Mouse (Mus musculus): ENCODE results near the gene Asap2. TPM values are rescaled to one million over a fixed set of nuclear protein-coding genes. Genes with fewer than 3 reads are reported as not detected.

The Asap2 gene
- polyA plus RNA-seq, 1 experiment from 2014 or later, result 8.4 TPM

GRCm38 (mm10) chr12:21301932-21302331 lies 311.7 kb downstream of the Asap2 start:
- H3K36me3 ChIP-seq, result peaks cover 92% of the 10 kb centered on the region
- H3K27ac ChIP-seq, result no peak overlapping the region

GRCm38 (mm10) chr12:21302361-21302783 lies 312.1 kb downstream of the Asap2 start:
- Histone ChIP-seq H3K27ac (no peak overlapping the region), H3K4me3 (no peak overlapping the region), H3K9me3 (no peaks in the 10 kb centered on the region), H3K36me3 (peaks cover 90% of the 10 kb centered on the region), H3K27me3 (ENCODE audit: insufficient read depth, poor library complexity, severe bottlenecking) (no peaks in the 10 kb centered on the region), H3K4me1 (no peaks in the 10 kb centered on the region)
- no peak for DNase-seq (ENCODE audit: low spot score)
- WGBS, result 82% methylated on average over 5 of the region's 5 CpGs

More at GRCm38 (mm10) chr12:21301932-21302331, 311.7 kb downstream of the Asap2 start:
- Histone ChIP-seq H3K27me3 (ENCODE audit: insufficient read depth, poor library complexity, severe bottlenecking) (no peaks in the 10 kb centered on the region), H3K9me3 (no peaks in the 10 kb centered on the region), H3K4me3 (no peak overlapping the region), H3K4me1 (no peaks in the 10 kb centered on the region)
- DNase-seq (ENCODE audit: low spot score), result no peak
- 87% methylated on average over 8 of the region's 8 CpGs for WGBS

- Histone ChIP-seq H3K4me1 (no peaks in the 10 kb centered on the region), H3K27ac (no peak overlapping the region), H3K36me3 (peaks cover 96% of the 10 kb centered on the region), H3K27me3 (ENCODE audit: insufficient read depth, poor library complexity, severe bottlenecking) (no peaks in the 10 kb centered on the region), H3K9me3 (no peaks in the 10 kb centered on the region), H3K4me3 (no peak overlapping the region)
- WGBS, result 94% methylated on average over 4 of the region's 4 CpGs
- DNase-seq (ENCODE audit: low spot score), result no peak
These were observed 315.5 kb downstream of the Asap2 start for GRCm38 (mm10) chr12:21305741-21306140.

- Histone ChIP-seq H3K4me3 (no peak overlapping the region), H3K9me3 (no peaks in the 10 kb centered on the region), H3K36me3 (peaks cover 95% of the 10 kb centered on the region), H3K4me1 (no peaks in the 10 kb centered on the region), H3K27me3 (ENCODE audit: insufficient read depth, poor library complexity, severe bottlenecking) (no peaks in the 10 kb centered on the region), H3K27ac (no peak overlapping the region)
- no peak for DNase-seq (ENCODE audit: low spot score)
- 85% methylated on average over 4 of the region's 4 CpGs for WGBS
These were observed 316.5 kb downstream of the Asap2 start for GRCm38 (mm10) chr12:21306721-21307120.

GRCm38 (mm10) chr12:21312201-21312600 lies 321.9 kb downstream of the Asap2 start:
- 92% methylated on average over 5 of the region's 5 CpGs for WGBS
- DNase-seq (ENCODE audit: low spot score), result no peak
- Histone ChIP-seq H3K36me3 (peaks cover 82% of the 10 kb centered on the region), H3K4me1 (peaks cover 4% of the 10 kb centered on the region), H3K9me3 (no peaks in the 10 kb centered on the region), H3K4me3 (no peak overlapping the region), H3K27me3 (ENCODE audit: insufficient read depth, poor library complexity, severe bottlenecking) (no peaks in the 10 kb centered on the region), H3K27ac (no peak overlapping the region)

GRCm38 (mm10) chr12:21315923-21316868 lies 325.9 kb downstream of the Asap2 start, which contains the start of gene Iah1:
Gene Iah1, plus strand, starts transcription at chr12:21316389.
- H3K9me3 ChIP-seq, result no peaks in the 10 kb centered on the region
- H3K4me3 ChIP-seq, result peak within 1 kb of the TSS; percentile 88
- peak; percentile 93 for DNase-seq (ENCODE audit: low spot score)
- H3K27me3 ChIP-seq (ENCODE audit: insufficient read depth, poor library complexity, severe bottlenecking), result no peaks in the 10 kb centered on the region
- 2% methylated on average over 56 of the region's 59 CpGs for WGBS
- peaks cover 60% of the 10 kb centered on the region for H3K36me3 ChIP-seq
- H3K27ac ChIP-seq, result peak within 1 kb of the TSS; percentile 89
- peaks cover 5% of the 10 kb centered on the region for H3K4me1 ChIP-seq

- 34% methylated on average over 7 of the region's 7 CpGs for WGBS
- no peaks in the 10 kb centered on the region for H3K9me3 ChIP-seq
- H3K36me3 ChIP-seq, result peaks cover 58% of the 10 kb centered on the region
- H3K27ac ChIP-seq, result peak overlapping the region; percentile 89
- H3K4me3 ChIP-seq, result peak overlapping the region; percentile 88
- peaks cover 5% of the 10 kb centered on the region for H3K4me1 ChIP-seq
- no peak for DNase-seq (ENCODE audit: low spot score)
- no peaks in the 10 kb centered on the region for H3K27me3 ChIP-seq (ENCODE audit: insufficient read depth, poor library complexity, severe bottlenecking)
These were observed 326.6 kb downstream of the Asap2 start for GRCm38 (mm10) chr12:21316869-21317265.

GRCm38 (mm10) chr12:21318143-21318895 lies 328.1 kb downstream of the Asap2 start:
- Histone ChIP-seq H3K27me3 (ENCODE audit: insufficient read depth, poor library complexity, severe bottlenecking) (no peaks in the 10 kb centered on the region), H3K4me3 (no peak overlapping the region), H3K27ac (no peak overlapping the region), H3K36me3 (peaks cover 58% of the 10 kb centered on the region), H3K4me1 (peaks cover 5% of the 10 kb centered on the region), H3K9me3 (no peaks in the 10 kb centered on the region)
- 81% methylated on average over 12 of the region's 12 CpGs for WGBS
- no peak for DNase-seq (ENCODE audit: low spot score)

All from heart, embryonic 10.5 days (tissue).